Mouse (Mus musculus): ENCODE measurements around the gene Nectin1.

Nectin1 gene

GRCm38 (mm10) chr9:43808099-43808498 is 64.3 kb downstream of the Nectin1 start:
- DNase-seq = no peak

DNA sequence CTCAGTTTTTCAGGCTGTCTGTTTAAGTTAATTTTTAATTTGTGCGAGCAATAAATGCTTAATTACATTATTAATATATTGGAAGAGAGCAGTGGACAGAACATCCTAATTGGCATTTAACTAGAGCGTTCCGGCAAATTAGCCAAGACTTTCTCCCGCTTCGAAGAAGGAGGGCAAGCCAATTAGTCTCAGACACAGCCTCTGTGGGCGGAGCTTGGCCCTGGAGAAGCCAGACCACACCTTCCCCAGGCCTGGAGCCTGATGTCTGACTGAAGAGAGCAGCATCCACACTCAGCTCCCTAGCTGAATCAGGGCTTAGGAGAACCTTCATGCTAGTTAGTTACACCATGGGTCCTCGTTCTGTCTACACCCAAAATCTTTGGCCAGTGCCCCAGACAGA is 64.8 kb downstream of the Nectin1 start:
- no peak for DNase-seq

DNA sequence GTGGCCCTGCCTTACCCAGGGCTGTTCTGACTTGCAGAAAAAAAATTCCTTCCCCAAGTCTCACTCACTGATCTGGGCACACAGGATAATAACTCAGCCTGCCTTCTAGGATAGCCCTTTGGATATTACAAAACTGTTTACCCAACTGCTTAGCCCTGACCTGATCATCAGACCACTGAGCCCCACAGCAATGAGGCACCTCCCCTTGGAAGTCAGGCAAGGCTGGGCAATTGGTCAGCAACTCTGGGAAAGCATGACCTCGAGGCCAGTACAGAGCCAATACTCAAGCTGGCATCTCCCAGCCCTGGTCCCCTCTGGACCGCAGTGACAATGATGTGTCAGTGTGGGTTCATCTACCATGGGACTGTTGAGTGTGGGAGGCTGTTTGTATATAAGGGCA is 69.4 kb downstream of the Nectin1 start:
- DNase-seq = no peak

GRCm38 (mm10) chr9:43822206-43822605 is 78.4 kb downstream of the Nectin1 start:
- no peak for DNase-seq

DNA sequence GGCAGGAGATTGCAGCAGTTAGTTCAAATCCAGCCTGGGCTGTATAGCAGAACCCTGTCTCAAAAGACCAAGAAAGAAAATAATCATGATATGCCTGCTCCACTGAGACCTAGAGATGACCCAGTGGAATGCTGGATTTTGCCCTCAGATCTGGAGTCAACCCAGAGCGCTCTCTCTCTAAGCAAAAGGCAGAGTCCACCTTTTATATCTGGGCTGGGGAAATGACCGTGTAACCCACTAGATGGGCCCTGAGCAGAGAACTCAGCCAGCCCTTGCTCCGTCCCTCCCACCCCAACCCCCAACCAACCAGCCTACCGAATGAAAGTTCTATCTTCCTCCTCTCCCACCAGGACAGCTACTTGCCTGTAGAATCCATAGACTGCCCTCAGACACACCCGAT is 81.4 kb downstream of the Nectin1 start:
- DNase-seq = no peak

DNA sequence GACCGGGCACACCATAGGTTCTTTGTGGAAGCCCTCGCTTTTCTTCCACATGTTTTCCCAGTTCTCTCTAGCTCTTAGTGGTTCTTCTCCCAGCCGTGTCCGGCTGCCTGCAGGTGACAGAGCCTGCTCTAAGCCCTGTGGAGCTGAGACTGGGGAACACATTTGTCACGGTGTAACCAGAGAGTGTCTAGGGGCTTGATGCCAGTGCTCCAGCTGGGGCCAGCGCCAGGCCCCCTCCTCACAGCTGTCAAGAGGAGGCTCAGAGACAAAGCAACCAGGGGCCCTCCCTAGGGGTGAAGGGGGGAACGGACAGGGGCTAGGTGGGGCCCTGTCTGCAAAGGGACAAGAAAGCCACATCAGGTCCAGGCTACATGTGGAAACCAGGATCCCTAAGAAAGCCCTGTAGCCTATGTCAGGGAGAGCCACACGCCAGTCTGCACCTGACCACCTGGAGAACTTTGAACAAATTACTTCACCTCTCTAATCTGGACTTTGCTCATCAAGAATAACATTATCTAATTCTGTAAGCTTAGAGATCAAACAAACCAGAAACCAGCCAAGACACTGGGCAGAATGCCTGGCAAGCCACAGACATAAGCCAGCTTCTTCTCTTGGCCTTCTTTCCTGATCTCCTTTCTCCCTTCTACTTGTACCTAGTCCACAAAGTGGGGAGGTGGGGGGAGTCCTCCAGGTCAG is 82.9 kb downstream of the Nectin1 start:
- DNase-seq = no peak

DNA sequence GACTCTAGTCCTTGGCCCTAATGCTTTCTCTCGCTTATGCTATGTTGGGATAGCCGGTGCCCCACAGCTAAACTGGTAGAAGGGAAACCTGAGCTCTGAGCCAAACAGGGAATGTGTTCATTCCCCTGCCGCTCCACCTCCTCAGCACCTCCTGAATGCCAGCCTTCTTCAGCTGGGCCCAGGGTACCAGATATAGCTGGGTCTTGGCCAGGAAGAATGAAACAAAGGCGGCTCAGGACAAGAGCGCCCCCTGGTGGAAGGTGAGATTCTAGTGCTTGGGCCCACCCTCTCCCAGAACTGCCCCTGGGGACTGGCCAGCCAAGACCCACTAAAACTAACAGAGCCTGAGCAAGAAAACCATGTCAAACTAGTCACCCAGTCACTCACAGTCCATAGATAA is 83.8 kb downstream of the Nectin1 start:
- DNase-seq = peak; percentile 57

GRCm38 (mm10) chr9:43828960-43829359 is 85.2 kb downstream of the Nectin1 start:
- DNase-seq = no peak

DNA sequence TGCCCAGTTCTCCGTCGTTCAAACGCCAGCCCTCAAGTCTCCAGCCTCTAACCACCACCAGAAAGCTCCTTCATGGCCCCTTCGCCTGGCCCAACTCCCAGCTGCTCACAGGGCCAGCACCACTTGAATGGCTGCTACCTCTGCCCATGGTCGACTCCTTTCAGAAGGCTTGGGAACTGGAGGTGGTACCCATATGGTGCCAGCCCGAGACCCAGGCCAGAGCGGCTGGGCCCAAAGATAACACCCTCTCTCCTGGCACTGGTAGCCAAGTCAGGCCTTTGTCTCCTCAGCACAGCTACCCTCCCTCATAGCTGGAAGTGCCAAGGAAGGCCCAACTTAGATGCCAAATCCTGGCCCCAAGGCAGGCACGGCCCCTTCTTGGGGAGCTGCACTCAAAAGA is 89.4 kb downstream of the Nectin1 start:
- no peak for DNase-seq

DNA sequence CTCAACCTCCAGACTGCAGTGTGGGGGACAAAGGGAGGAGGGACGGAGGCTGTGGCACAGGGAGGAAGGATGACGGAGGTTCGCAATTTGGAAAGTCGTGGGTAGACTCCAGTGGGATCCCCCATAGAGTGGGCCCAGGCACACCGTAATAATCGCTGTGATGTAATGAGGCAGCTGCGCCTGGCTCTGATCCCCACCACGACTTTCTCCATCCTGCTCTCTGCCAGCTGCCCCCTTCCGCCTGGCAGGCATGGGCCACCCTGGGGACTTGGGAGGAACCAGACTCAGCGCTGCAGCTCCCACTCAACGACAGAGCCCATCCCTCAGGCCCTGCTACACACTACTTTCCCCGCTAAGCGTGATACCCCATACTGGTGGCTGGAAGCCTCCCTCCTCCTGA is 90.5 kb downstream of the Nectin1 start:
- no peak for DNase-seq

DNA sequence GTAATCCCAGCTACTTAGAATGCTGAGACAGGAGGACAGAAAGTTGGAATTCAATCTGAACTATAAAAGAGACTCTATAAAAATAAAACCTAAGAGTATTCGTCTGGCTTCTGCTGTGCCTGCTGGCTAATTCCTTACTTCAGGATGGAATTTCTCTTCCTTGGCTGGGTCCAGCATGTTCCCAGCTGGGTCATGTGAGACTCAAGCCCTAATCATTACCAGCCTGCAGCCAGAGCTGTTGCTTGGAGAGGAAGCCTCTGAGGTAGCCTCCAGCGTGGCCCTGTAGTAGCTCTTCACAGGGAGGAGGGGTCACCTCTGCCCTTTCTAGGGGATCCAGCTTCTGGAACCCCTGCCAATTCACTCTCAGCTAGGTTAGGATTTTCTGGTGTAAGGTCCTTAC is 94.8 kb downstream of the Nectin1 start:
- DNase-seq = no peak

DNA sequence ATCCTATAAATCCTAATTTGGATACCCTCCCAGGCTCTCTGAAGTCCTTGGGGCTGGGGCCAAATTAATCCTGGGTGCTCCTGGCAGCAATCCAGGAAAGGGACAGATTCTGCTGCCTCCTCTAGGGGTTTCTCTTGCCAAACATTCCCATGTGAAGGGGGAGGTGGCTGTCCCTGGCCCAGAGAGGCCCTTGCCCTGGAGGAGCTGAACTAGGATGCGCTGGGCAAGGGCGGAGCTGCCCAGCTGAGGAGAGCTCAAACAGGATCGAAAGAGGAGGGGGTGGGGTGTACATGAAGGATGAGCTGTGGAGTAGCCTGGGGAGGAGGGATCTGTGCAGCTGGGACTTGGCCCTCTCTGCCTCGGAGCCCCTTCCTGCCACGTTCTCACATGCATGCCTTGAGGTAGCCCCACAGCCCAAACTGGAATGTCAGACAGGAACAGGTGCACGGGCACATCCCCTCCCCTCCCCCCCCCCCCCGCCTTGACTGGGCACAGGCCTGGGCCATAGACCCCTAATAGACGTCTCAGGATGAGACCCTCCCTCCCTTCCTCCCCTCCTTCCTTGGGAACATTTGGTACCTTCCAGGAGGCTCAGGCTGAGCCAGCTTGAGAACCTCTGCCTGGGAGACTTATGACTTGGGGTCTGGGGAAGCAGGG is 99.3 kb downstream of the Nectin1 start:
- DNase-seq = no peak

DNA sequence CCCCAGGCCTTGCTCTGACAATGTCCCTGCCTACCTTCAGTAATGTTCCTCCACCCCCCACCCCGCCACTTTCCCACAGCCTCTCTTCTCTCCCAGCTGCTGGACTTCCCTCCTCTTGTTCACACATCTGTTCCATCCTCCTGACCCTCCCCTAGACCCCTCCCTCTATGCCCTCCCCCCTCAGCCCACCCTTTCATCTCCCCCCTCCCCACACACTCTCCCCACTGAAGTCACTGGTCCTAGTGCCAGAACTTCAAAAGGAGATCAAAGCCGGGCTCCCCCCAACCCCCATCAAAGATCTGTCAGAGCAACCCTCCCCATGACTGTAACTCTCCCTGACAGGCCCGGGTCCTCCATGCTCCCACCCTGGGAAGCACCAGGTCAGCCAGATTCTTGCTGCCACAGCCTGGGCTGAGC is 99.9 kb downstream of the Nectin1 start:
- DNase-seq = no peak

DNA sequence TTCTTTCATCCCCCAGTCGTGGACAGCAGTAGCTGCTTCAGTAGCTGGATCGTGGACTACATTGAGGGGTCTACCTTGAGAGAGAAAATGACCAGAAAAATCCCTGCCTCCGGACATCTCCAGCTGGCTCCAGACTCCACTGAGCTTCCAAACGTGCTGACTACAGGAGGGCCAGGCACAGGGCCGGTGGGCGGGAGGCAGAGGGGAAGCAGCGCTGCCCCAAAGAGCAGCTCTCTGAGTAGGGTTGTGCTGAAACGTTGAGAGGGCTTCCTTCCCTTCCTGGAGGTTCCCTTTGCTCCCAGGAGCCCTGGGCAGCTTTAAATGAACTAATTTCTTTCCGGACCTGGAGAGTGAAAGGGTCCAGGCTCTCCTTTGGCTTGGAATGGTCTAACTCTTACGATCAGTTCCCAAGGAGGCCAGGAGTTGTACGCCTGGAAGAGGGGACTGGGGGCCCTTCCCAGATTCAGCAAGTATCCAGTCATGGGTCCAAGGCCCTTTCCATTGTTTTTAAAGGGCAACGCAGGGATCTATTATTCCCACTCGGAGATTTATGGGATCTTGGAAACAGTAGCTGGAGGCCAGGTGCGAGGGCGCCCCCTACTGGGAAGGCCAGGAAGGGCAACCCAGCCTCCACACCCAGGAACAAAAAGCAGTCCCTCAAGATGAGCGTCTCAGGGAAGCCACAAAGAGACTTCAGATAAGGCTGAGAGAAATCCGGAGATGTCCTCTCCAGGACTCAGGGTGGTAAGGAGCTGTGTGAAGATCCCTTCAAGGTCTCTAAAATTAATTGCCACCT is 102.1 kb downstream of the Nectin1 start:
- peak; percentile 12 for DNase-seq

DNA sequence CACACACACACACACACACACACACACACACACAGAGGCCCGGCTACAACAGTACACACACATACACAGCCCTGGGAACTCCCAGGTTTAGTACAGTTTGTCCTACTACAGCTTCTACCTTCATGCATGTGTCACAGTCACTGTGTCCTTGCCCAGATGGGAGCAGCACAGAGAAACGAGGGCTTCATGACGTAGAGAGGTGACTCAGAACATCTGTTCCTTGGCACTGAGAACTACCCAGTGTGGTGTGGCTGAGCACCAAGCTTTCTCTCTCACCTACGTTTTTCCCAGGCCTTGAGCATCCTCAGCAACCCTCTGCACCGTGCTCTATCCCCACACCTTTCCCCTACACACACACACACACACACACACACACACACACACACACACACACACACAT is 104.1 kb downstream of the Nectin1 start:
- DNase-seq = no peak

DNA sequence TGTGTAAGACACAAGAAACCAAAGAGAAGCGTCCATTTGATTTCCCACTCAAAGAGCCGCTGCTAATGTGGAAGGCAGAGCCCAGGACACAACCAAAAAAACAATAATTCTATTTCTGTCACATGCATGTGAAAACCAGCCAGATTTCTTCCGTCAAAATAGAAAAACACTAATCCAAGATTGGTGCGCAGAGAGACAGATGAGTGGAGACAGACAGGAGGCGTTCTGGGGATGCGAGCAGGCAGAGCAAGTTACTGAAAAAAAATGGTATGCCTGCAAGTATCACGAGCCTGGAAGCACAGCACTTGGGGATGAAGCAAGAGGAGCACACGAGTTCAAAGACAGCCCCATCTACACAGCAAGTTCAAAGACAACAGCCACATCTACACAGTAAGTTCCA is 106.5 kb downstream of the Nectin1 start:
- DNase-seq = no peak

- DNase-seq = no peak
Observed at GRCm38 (mm10) chr9:43851154-43851553, 107.4 kb downstream of the Nectin1 start.

DNA sequence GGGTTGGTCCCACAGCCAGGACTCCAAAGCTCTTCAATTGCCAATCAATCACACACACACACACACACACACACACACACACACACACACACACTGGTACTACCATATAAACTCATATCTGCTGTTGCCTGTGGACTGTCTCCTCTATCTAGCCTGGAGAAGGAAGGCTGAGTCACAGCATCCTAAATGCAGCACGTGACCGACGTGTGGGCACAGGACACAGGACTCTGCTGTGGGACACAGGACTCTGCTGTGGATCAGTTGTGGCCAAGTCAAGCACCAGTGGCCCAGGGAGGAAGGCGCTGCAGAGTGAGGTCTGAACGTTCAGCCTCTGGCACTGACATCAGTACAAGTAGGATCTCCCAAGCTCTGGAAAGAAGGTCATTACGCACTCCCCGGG is 112.1 kb downstream of the Nectin1 start:
- no peak for DNase-seq

All from thymus, postnatal 25 days (tissue).